ENCODE assay signal across 25 mouse cellular contexts in the genomic region with DNA sequence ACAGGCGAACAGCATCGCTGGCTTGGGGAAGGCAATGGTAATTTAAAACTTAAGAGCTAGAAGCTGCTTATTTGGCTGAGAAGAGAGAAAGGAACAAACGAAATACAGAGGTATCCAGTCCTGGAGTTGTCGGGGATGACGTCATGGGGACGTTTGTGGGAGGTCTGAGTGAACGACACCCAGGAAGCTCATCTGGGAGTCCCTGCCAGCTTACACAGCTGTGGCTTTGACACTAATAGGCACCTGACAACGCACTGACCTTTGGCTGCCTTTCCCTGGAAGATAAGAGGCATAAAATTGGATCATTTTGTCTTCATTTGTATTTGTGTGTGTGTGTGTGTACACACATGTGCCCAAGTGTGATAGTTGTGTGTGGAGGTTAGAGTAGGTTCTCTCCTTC.
DNase-seq lines count a peak whose midpoint lies in the region; ATAC-seq lines count a peak whose summit lies in the region.
"Had no signal": no experiment of that assay in that cellular context is flagged by ENCODE, and none has a peak within 500 bp of the region (broad histone marks: within the 10 kb centered on the region; RNA-seq: fewer than 3 reads in every experiment).

No protein-coding gene starts in this region.

- H3K36me3 ChIP-seq in heart, embryonic 10.5 days: no peaks in the 10 kb centered on the region
- H3K36me3 ChIP-seq in heart, embryonic 12.5 days: no peaks in the 10 kb centered on the region
- H3K36me3 ChIP-seq: embryonic facial prominence, embryonic 10.5 days; embryonic facial prominence, embryonic 12.5 days; forebrain, embryonic 15.5 days; G1E had no signal

- peak; percentile 47 for DNase-seq in adrenal gland, postnatal 10 days
- no peak for DNase-seq in adrenal gland, adult (ENCODE audit: inconsistent age in 2 of 2, low spot score in 1 of 2)
- DNase-seq in heart, adult 11 months: peak; percentile 90
- no peak for DNase-seq in heart, embryonic 10.5 days (ENCODE audit: low spot score)
- peak; percentile 31 to 32 for DNase-seq in heart, postnatal 10 days
- peak; percentile 3 for DNase-seq in kidney, postnatal 10 days
- no peak for DNase-seq in kidney, postnatal 14 days
- DNase-seq: adrenal gland, adult 8-10 months; B cell, adult 2 months; cerebellum, adult 11-12 months; cerebellum, adult 2 months; cerebellum, adult 9-10 months; cerebellum, postnatal 10 days; cerebellum, postnatal 25 days; forebrain, postnatal 0 days had no signal

- no peak overlapping the region for H3K4me3 ChIP-seq in heart, embryonic 10.5 days
- no peak overlapping the region for H3K4me3 ChIP-seq in heart, embryonic 12.5 days
- H3K4me3 ChIP-seq: embryonic facial prominence, embryonic 10.5 days; embryonic facial prominence, embryonic 12.5 days; forebrain, embryonic 13.5 days; forebrain, embryonic 15.5 days had no signal

- peaks cover 22% of the 10 kb centered on the region for H3K4me1 ChIP-seq in heart, embryonic 10.5 days
- peaks cover 20% of the 10 kb centered on the region for H3K4me1 ChIP-seq in heart, embryonic 12.5 days (replicated peaks)
- H3K4me1 ChIP-seq: forebrain, embryonic 13.5 days; forebrain, embryonic 15.5 days had no signal

- H3K4me2 ChIP-seq in heart, embryonic 12.5 days: no peak overlapping the region
- H3K4me2 ChIP-seq: embryonic facial prominence, embryonic 12.5 days; forebrain, embryonic 13.5 days; forebrain, embryonic 15.5 days had no signal

- intact Hi-C loops in heart, postnatal 10 days (cut with DNase I): no loop called here

- 82% methylated on average over 8 of the region's 8 CpGs for WGBS in heart, embryonic 10.5 days
- 66% methylated on average over 8 of the region's 8 CpGs for WGBS in heart, embryonic 12.5 days

- no peak for ATAC-seq in heart, embryonic 12.5 days (ENCODE audit: insufficient number of reproducible peaks, low FRiP score)
- ATAC-seq: activated CD4-positive, CD25-positive, alpha-beta regulatory T cell, adult 4 months; CD4-positive, CD25-positive, alpha-beta regulatory T cell, adult 4 months; forebrain, embryonic 13.5 days; forebrain, embryonic 15.5 days; forebrain, postnatal 0 days; Patski had no signal

- H3K27me3 ChIP-seq in heart, embryonic 10.5 days (ENCODE audit: insufficient read depth, poor library complexity, severe bottlenecking): no peaks in the 10 kb centered on the region
- no peaks in the 10 kb centered on the region for H3K27me3 ChIP-seq in heart, embryonic 12.5 days (replicated peaks)
- H3K27me3 ChIP-seq: CH12.LX; embryonic facial prominence, embryonic 12.5 days; forebrain, embryonic 13.5 days; forebrain, embryonic 15.5 days; Patski had no signal

- no peaks in the 10 kb centered on the region for H3K9me3 ChIP-seq in heart, embryonic 10.5 days
- no peaks in the 10 kb centered on the region for H3K9me3 ChIP-seq in heart, embryonic 12.5 days (replicated peaks)
- H3K9me3 ChIP-seq: embryonic facial prominence, embryonic 10.5 days; embryonic facial prominence, embryonic 12.5 days; forebrain, embryonic 13.5 days; forebrain, embryonic 15.5 days had no signal

- H3K27ac ChIP-seq in heart, embryonic 10.5 days: no peak overlapping the region
- no peak overlapping the region for H3K27ac ChIP-seq in heart, embryonic 12.5 days (ENCODE audit: poor library complexity, severe bottlenecking)
- H3K27ac ChIP-seq: embryonic facial prominence, embryonic 10.5 days; embryonic facial prominence, embryonic 12.5 days; forebrain, embryonic 13.5 days; forebrain, embryonic 15.5 days had no signal

- H3K9ac ChIP-seq in heart, embryonic 12.5 days: no peak overlapping the region
- H3K9ac ChIP-seq: embryonic facial prominence, embryonic 12.5 days; forebrain, embryonic 13.5 days; forebrain, embryonic 15.5 days; forebrain, postnatal 0 days had no signal

Comparison
In these comparisons a context has a peak if more than half of its experiments do, and no peak if none do; other contexts are left out.
1. DNase-seq: peak in adrenal gland, postnatal 10 days (single experiment), heart, adult 11 months (single experiment), heart, postnatal 10 days (2 of 2) and kidney, postnatal 10 days (single experiment); none in adrenal gland, adult (0 of 2), heart, embryonic 10.5 days (single experiment) and kidney, postnatal 14 days (single experiment).